Mouse (Mus musculus) thymus, postnatal 4 days (tissue): Measurements from ENCODE around the gene Tas2r131.
"Not testable (repeated sequence)": the region's sequence is repeated elsewhere in the genome, so short reads cannot be mapped to it uniquely, and the experiment has no call there.

Experiments
- DNase-seq: peaks from one replicate; pipeline ENCODE4 v3.0.0; 2021

The Tas2r131 gene

GRCm38 (mm10) chr6:132957819-132958218 is at the start of gene Tas2r131:
Gene Tas2r131, minus strand, starts transcription at chr6:132957919.
- DNase-seq = no peak

GRCm38 (mm10) chr6:132980865-132981264 is 23.1 kb upstream of the Tas2r131 start, which contains the start of gene Tas2r109:
Gene Tas2r109, minus strand, starts transcription at chr6:132980965.
- no peak for DNase-seq

GRCm38 (mm10) chr6:132950802-132951201 is 6.9 kb downstream of the Tas2r131 start, which contains the start of gene Tas2r129:
Gene Tas2r129, plus strand, starts transcription at chr6:132951102.
- DNase-seq = no peak

DNA sequence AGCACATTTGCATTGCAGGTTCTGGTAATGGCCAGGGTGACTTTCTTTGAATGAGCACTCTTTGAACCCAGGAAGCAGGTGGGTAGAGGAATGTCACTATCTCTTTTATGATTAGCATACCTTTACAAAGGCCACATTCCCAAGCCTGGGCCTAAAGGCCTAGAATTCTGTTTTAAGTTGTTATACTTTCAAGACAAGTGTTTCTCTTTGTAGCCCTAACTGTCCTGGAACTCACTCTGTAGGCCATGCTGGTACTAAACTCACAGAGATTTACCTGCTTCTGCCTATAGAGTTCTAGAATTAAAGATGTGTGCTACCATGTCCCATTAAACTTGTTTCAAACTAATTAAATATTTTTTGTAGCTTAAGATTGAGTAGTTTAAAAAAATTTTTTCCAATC is 16.3 kb downstream of the Tas2r131 start:
- not testable (repeated sequence) for DNase-seq

- no peak for DNase-seq
Observed at GRCm38 (mm10) chr6:132909351-132909750, 48.4 kb downstream of the Tas2r131 start, which contains the start of gene Tas2r125. Gene Tas2r125, plus strand, starts transcription at chr6:132909651.
